Mouse (Mus musculus) limb, embryonic 11.5 days (tissue): ENCODE data around the gene Slc39a1. TPM values are rescaled to one million over a fixed set of nuclear protein-coding genes. Genes with fewer than 3 reads are reported as not detected.

Experiments
- ATAC-seq: fragments of 200-750 bp; cut with Nextera tagmentation; 2 replicates; pipeline ENCODE4 v1.8.0; 2017; ENCODE audit warnings: low read depth; ENCODE audit not compliant: insufficient number of reproducible peaks, low FRiP score, low TSS enrichment
- DNase-seq: peaks from one replicate; pipeline ENCODE4 v3.0.0-alpha.2; 2015; ENCODE audit warnings: low spot score
- H3K27ac ChIP-seq: fragments of 300-500 bp; sonication (generic); replicated peaks from 2 replicates; pipeline ENCODE4 v1.5.1; 2014; ENCODE audit warnings: low read depth, mild to moderate bottlenecking, low read length
- H3K27me3 ChIP-seq: fragments of 300-500 bp; sonication (generic); 2 replicates; pipeline ENCODE4 v1.6.1; 2014; ENCODE audit warnings: mild to moderate bottlenecking, low read length, mixed read lengths; ENCODE audit not compliant: control insufficient read depth, insufficient read depth
- H3K36me3 ChIP-seq: fragments of 300-500 bp; sonication (generic); 2 replicates; pipeline ENCODE4 v1.6.1; 2014; ENCODE audit warnings: mild to moderate bottlenecking, low read length, moderate library complexity, mixed read lengths; ENCODE audit not compliant: control insufficient read depth, insufficient read depth
- H3K4me1 ChIP-seq: fragments of 300-500 bp; sonication (generic); 2 replicates; pipeline ENCODE4 v1.6.1; 2014; ENCODE audit warnings: low read length, mixed read lengths; ENCODE audit not compliant: control insufficient read depth, insufficient read depth
- H3K4me2 ChIP-seq: fragments of 300-500 bp; sonication (generic); 2 replicates; pipeline ENCODE4 v1.6.1; 2014; ENCODE audit warnings: low read depth, mild to moderate bottlenecking, moderate library complexity; ENCODE audit not compliant: severe bottlenecking
- H3K4me3 ChIP-seq: fragments of 300-500 bp; sonication (generic); 2 replicates; pipeline ENCODE4 v1.5.1; 2014; ENCODE audit warnings: low read depth, low read length
- H3K9ac ChIP-seq: fragments of 300-500 bp; sonication (generic); 2 replicates; pipeline ENCODE4 v1.6.1; 2014; ENCODE audit warnings: mild to moderate bottlenecking, low read length
- H3K9me3 ChIP-seq: fragments of 300-500 bp; sonication (generic); 2 replicates; pipeline ENCODE4 v1.6.1; 2016; ENCODE audit warnings: low read length; ENCODE audit not compliant: control insufficient read depth
- WGBS: fragments of 180-500 bp; shearing (Covaris S2); extraction: QIAGEN DNeasy Blood & Tissue Kit; methylation state at CpG from one replicate; pipeline ENCODE4 v1.1.7; 2014; 5-methylcytosine and 5-hydroxymethylcytosine counted together
- polyA plus RNA-seq: library from polyadenylated mRNA; unstranded; fragments of >200 nt; fragmentation: Nextera tagmentation; extraction: Ambion mirVana; gene quantifications from 2 replicates; pipeline ENCODE4 v1.2.1, GENCODE M21; 2014

The Slc39a1 gene
- polyA plus RNA-seq = 58.0 and 58.3 TPM in 2 replicates

DNA sequence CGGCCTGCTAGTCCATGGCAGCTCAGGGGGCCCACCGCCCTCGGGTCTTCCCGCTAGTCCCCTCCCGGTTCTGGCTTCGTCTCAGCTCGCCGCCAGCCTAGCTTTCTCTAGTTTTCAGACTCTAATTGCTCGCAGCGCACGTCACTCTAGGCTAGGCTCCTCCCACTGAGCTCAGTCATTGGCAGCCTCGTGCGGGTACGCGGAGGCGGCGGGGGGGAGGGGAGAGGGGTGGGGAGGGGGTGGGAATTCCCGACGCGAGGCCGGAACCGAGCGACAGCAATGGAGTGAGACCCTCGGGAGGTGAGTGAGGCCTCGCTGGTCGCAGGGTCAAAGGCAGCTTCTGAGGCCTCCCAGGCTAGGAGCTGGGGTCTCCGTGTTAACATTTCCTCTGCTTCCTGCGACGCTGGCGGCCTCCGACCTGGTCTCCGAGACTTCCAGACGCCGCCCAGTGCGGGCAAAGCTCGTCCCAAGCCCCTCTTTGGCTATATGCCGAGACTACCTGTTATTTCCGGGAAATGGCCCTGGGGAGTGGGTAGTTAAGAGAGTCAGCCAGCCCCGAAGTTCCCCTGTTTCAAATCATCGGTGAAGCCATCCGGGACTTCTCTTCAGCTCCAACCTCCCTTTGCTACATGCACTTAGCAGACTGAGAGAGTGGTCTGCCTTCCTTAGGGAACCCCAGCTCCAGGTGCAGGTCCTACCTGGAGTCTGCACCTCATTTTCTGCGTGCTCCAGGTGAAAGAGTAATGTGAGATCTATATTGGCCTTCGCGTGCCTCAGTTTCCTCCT, at the start of gene Slc39a1:
Gene Slc39a1 (plus strand): TSS at position 213 of the 786 bp plus-strand sequence.
- H3K4me2 ChIP-seq = peak within 1 kb of the TSS; percentile 83
- H3K27ac ChIP-seq = peak within 1 kb of the TSS; percentile 87
- H3K9ac ChIP-seq = peak within 1 kb of the TSS; percentile 81
- WGBS = under 1% methylated on average over 42 of the region's 44 CpGs
- ATAC-seq (peak; percentile 91), DNase-seq (peak; percentile 95)
- H3K36me3 ChIP-seq = peaks cover 7% of the 10 kb centered on the region
- H3K27me3 ChIP-seq = no peaks in the 10 kb centered on the region
- H3K9me3 ChIP-seq = no peaks in the 10 kb centered on the region
- peaks cover 9% of the 10 kb centered on the region for H3K4me1 ChIP-seq
- H3K4me3 ChIP-seq = peak within 1 kb of the TSS; percentile 65

GRCm38 (mm10) chr3:90202884-90203283, 45.1 kb upstream of the Slc39a1 start:
- no peak overlapping the region for H3K4me3 ChIP-seq
- no peaks in the 10 kb centered on the region for H3K4me1 ChIP-seq
- no peaks in the 10 kb centered on the region for H3K27me3 ChIP-seq
- H3K36me3 ChIP-seq = no peaks in the 10 kb centered on the region
- no peak overlapping the region for H3K27ac ChIP-seq
- ATAC-seq (no peak), DNase-seq (no peak)
- WGBS = 81% methylated on average over 1 of the region's 1 CpGs
- no peak overlapping the region for H3K4me2 ChIP-seq
- no peaks in the 10 kb centered on the region for H3K9me3 ChIP-seq
- no peak overlapping the region for H3K9ac ChIP-seq

DNA sequence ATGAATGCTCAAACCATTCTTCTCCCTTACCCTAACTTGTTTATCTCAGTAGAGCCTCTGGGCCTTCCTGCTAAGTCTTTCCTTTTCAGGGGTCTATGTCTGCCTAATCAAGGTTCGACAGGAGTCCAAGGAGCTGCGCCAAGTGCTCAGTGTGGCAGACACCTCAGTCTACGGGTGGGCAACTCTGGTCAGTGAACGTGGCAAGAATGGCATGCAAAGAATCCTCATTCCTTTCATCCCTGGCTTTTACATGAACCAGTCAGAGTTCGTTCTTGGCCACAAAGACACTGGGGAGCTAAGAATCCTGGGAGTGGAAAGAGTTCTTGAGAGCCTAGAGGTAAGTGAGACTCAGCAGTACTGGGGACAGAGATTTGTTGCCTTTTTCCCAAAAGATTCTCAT, 44.4 kb upstream of the Slc39a1 start:
- H3K27ac ChIP-seq = no peak overlapping the region
- no peak for ATAC-seq
- H3K4me3 ChIP-seq = no peak overlapping the region
- DNase-seq = no peak
- H3K4me1 ChIP-seq = no peaks in the 10 kb centered on the region
- 80% methylated on average over 5 of the region's 5 CpGs for WGBS
- no peaks in the 10 kb centered on the region for H3K9me3 ChIP-seq
- H3K36me3 ChIP-seq = peaks cover 7% of the 10 kb centered on the region; the same call in 1 of the 2 replicates
- H3K27me3 ChIP-seq = no peaks in the 10 kb centered on the region
- H3K9ac ChIP-seq = no peak overlapping the region
- H3K4me2 ChIP-seq = no peak overlapping the region

GRCm38 (mm10) chr3:90204582-90204981, 43.4 kb upstream of the Slc39a1 start:
- H3K27ac ChIP-seq = no peak overlapping the region
- H3K4me1 ChIP-seq = no peaks in the 10 kb centered on the region
- H3K4me2 ChIP-seq = no peak overlapping the region
- no peak for DNase-seq
- H3K9me3 ChIP-seq = no peaks in the 10 kb centered on the region
- H3K27me3 ChIP-seq = no peaks in the 10 kb centered on the region
- ATAC-seq = no peak
- no peak overlapping the region for H3K4me3 ChIP-seq
- 95% methylated on average over 2 of the region's 2 CpGs for WGBS
- H3K36me3 ChIP-seq = peaks cover 12% of the 10 kb centered on the region; the same call in 1 of the 2 replicates
- H3K9ac ChIP-seq = no peak overlapping the region

GRCm38 (mm10) chr3:90208662-90209061, 39.3 kb upstream of the Slc39a1 start:
- Histone ChIP-seq H3K9ac (no peak overlapping the region), H3K4me3 (no peak overlapping the region), H3K27ac (no peak overlapping the region), H3K36me3 (peaks cover 21% of the 10 kb centered on the region), H3K4me2 (no peak overlapping the region), H3K4me1 (peaks cover 14% of the 10 kb centered on the region), H3K9me3 (no peaks in the 10 kb centered on the region), H3K27me3 (no peaks in the 10 kb centered on the region)
- ATAC-seq = no peak
- 92% methylated on average over 2 of the region's 2 CpGs for WGBS
- DNase-seq = no peak

- peaks cover 14% of the 10 kb centered on the region for H3K4me1 ChIP-seq
- H3K4me3 ChIP-seq = no peak overlapping the region
- no peaks in the 10 kb centered on the region for H3K27me3 ChIP-seq
- H3K36me3 ChIP-seq = peaks cover 21% of the 10 kb centered on the region
- H3K9ac ChIP-seq = no peak overlapping the region
- DNase-seq (no peak), ATAC-seq (no peak)
- H3K4me2 ChIP-seq = no peak overlapping the region
- 90% methylated on average over 5 of the region's 5 CpGs for WGBS
- H3K27ac ChIP-seq = no peak overlapping the region
- H3K9me3 ChIP-seq = no peaks in the 10 kb centered on the region
Observed at GRCm38 (mm10) chr3:90209908-90210566, 37.9 kb upstream of the Slc39a1 start.

DNA sequence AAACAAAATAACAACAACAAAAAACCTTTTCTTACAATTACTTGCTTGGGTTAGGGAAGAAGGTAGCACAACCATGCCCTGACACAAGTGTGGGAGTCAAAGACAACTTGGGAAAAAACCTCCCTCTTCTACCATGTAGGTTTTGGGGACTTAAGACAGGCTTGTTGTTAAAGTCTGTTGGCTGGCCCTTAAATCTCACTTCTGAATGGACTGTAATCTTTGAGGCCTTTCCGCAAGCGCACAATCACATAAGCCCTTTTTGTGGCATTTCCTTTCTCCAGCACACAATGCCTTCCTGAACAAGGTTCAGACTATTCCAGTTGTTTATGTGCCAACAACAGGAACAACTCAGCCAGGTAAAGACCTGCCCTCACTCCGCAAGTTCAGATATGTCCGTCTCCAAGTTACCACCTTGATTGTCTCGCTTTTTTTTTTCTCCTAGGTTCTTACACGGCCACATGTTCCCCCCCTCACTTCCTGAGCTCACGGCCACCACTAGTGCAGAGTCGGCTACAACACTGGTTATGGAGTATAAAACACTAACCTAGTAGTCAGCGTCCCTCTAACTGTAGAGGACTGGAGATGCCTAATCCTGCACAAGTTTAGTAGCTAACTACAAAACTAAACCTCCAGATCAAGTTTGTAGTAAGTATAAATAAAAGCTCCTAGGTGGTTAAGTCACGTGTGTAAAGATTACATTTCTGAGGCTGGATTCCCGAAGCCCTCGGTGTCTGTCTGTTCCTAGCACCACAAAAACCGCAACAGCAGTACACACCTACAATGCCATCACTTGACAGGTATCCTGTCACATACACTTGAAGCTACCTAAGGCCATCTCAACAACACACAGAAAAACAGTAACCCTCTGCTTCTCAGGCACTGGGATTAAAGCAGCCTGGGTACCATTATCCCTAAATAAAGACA, 36.2 kb upstream of the Slc39a1 start:
- H3K9ac ChIP-seq = no peak overlapping the region
- WGBS = 82% methylated on average over 13 of the region's 13 CpGs
- no peaks in the 10 kb centered on the region for H3K9me3 ChIP-seq
- peak overlapping the region; percentile 88; the same call in 1 of the 2 replicates for H3K4me2 ChIP-seq
- H3K36me3 ChIP-seq = peaks cover 21% of the 10 kb centered on the region
- no peak overlapping the region for H3K27ac ChIP-seq
- H3K4me1 ChIP-seq = peaks cover 14% of the 10 kb centered on the region
- DNase-seq (no peak), ATAC-seq (no peak)
- 0 out of 2 replicates have a peak overlapping the region, but pooled peaks have one; percentile 10 for H3K4me3 ChIP-seq
- H3K27me3 ChIP-seq = no peaks in the 10 kb centered on the region

DNA sequence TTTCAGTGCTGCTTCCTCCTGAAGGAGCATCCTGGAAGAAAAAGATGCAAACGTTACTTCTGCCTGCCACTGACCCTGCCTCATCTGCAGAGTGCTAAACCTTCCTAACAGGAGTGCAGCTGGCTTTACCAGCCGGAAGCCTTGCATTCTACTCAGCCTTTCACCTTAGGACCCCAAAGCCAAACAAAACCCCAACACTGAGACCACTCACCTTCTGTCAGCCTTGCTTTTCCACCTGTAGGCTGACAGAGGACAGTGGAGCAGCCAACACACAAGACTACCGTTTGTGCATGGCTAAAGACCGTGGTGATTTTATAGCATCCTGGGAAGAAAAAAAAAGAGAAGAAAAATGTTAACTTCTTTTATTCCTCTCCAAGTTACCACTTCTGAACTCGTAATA, 35.2 kb upstream of the Slc39a1 start:
- ATAC-seq = no peak
- Histone ChIP-seq H3K4me1 (peaks cover 14% of the 10 kb centered on the region), H3K27ac (no peak overlapping the region), H3K4me3 (peak overlapping the region; percentile 97), H3K9me3 (no peaks in the 10 kb centered on the region), H3K36me3 (peaks cover 21% of the 10 kb centered on the region), H3K9ac (peak overlapping the region; percentile 97), H3K27me3 (no peaks in the 10 kb centered on the region), H3K4me2 (peak overlapping the region; percentile 88)
- DNase-seq = no peak
- WGBS = 14% methylated on average over 5 of the region's 5 CpGs
